ENCODE assay signal across 23 mouse cellular contexts in genomic region chr1:19973981-19974380, GRCm38 (mm10).
A peak's percentile ranks its signal among the peaks of the same experiment; 100 is the strongest.
DNase-seq lines count a peak whose midpoint lies in the region; ATAC-seq lines count a peak whose summit lies in the region.
"Had no signal": no experiment of that assay in that cellular context is flagged by ENCODE, and none has a peak within 500 bp of the region (broad histone marks: within the 10 kb centered on the region; RNA-seq: fewer than 3 reads in every experiment).

No protein-coding gene starts in this region.

- intact Hi-C loops in left cerebral cortex, postnatal 36 days (cut with DNase I), result loop anchor here (5.0 kb wide), 1 partner anchor 767 kb away; the partner anchor contains the start of gene Tfap2b

- 7% methylated on average over 2 of the region's 2 CpGs for WGBS in neural tube, embryonic 15.5 days

- no peaks in the 10 kb centered on the region; the same call in 1 of the 2 replicates for H3K27me3 ChIP-seq in neural tube, embryonic 15.5 days (replicated peaks)
- H3K27me3 ChIP-seq: heart, embryonic 13.5 days; intestine, embryonic 15.5 days; limb, embryonic 13.5 days; stomach, embryonic 15.5 days had no signal

- H3K4me1 ChIP-seq in neural tube, embryonic 15.5 days, result 0 out of 2 replicates have a peak, but pooled peaks cover 3% of the 10 kb centered on the region
- H3K4me1 ChIP-seq: forebrain, embryonic 12.5 days; hindbrain, embryonic 13.5 days; intestine, embryonic 15.5 days; limb, embryonic 13.5 days; midbrain, embryonic 12.5 days; stomach, embryonic 15.5 days had no signal

- no peak for ATAC-seq in neural tube, embryonic 15.5 days (ENCODE audit: low FRiP score)
- ATAC-seq: CD4-positive, CD25-positive, alpha-beta regulatory T cell, adult 4 months; intestine, embryonic 15.5 days had no signal

- no peak overlapping the region for H3K9ac ChIP-seq in neural tube, embryonic 15.5 days (replicated peaks)
- H3K9ac ChIP-seq: forebrain, embryonic 12.5 days; heart, embryonic 13.5 days; hindbrain, embryonic 13.5 days; intestine, embryonic 15.5 days; limb, embryonic 13.5 days; liver, embryonic 14.5 days; midbrain, embryonic 12.5 days; stomach, embryonic 15.5 days had no signal

- H3K9me3 ChIP-seq in neural tube, embryonic 15.5 days (replicated peaks), result no peaks in the 10 kb centered on the region
- H3K9me3 ChIP-seq: forebrain, embryonic 12.5 days; heart, embryonic 13.5 days; hindbrain, embryonic 13.5 days; intestine, embryonic 15.5 days; limb, embryonic 13.5 days; midbrain, embryonic 12.5 days; stomach, embryonic 15.5 days had no signal

- no peaks in the 10 kb centered on the region for H3K36me3 ChIP-seq in neural tube, embryonic 15.5 days
- H3K36me3 ChIP-seq: forebrain, embryonic 12.5 days; G1E; heart, embryonic 13.5 days; hindbrain, embryonic 13.5 days; intestine, embryonic 15.5 days; limb, embryonic 13.5 days; midbrain, embryonic 12.5 days; stomach, embryonic 15.5 days had no signal

- no peak overlapping the region for H3K4me2 ChIP-seq in neural tube, embryonic 15.5 days
- H3K4me2 ChIP-seq: forebrain, embryonic 12.5 days; heart, embryonic 13.5 days; hindbrain, embryonic 13.5 days; intestine, embryonic 15.5 days; limb, embryonic 13.5 days; midbrain, embryonic 12.5 days; stomach, embryonic 15.5 days had no signal

- H3K4me3 ChIP-seq in neural tube, embryonic 15.5 days (replicated peaks), result no peak overlapping the region
- H3K4me3 ChIP-seq: forebrain, embryonic 12.5 days; heart, embryonic 13.5 days; hindbrain, embryonic 13.5 days; intestine, embryonic 15.5 days; limb, embryonic 13.5 days; midbrain, embryonic 12.5 days; stomach, embryonic 15.5 days had no signal

- DNase-seq in neural tube, embryonic 10.5 days (ENCODE audit: extremely low spot score, low spot score), result peak; percentile 29
- DNase-seq in R1 (ENCODE audit: low read depth, low spot score), result peak; percentile 22
- DNase-seq in forelimb bud, embryonic 11.5 days (ENCODE audit: low read depth, low spot score), result peak; percentile 24
- DNase-seq in left cerebral cortex, postnatal 36 days (ENCODE audit: low spot score in 2 of 2), result no peak
- DNase-seq in layer of hippocampus, postnatal 25 days (ENCODE audit: extremely low spot score in 1 of 2, low spot score in 1 of 2), result no peak
- no peak for DNase-seq in right cerebral cortex, postnatal 10 days (ENCODE audit: low spot score in 2 of 2)
- DNase-seq: adrenal gland, adult 8-10 months; cerebellum, adult 9-11 months; gastrocnemius, postnatal 14 days; heart, adult 18-20 months; right cerebral cortex, postnatal 25 days; thymus, adult 2 months had no signal

- H3K27ac ChIP-seq in neural tube, embryonic 15.5 days (replicated peaks), result no peak overlapping the region
- H3K27ac ChIP-seq: forebrain, embryonic 12.5 days; heart, embryonic 13.5 days; hindbrain, embryonic 13.5 days; intestine, embryonic 15.5 days; limb, embryonic 13.5 days; liver, embryonic 14.5 days; midbrain, embryonic 12.5 days; stomach, embryonic 15.5 days had no signal

Comparison
In these comparisons a context has a peak if more than half of its experiments do, and no peak if none do; other contexts are left out.
1. DNase-seq: peak in neural tube, embryonic 10.5 days (single experiment), R1 (single experiment) and forelimb bud, embryonic 11.5 days (single experiment); none in left cerebral cortex, postnatal 36 days (0 of 2), layer of hippocampus, postnatal 25 days (0 of 2) and right cerebral cortex, postnatal 10 days (0 of 2).